Comparison of ENCODE assay signal across 17 mouse cellular contexts in the genomic region with DNA sequence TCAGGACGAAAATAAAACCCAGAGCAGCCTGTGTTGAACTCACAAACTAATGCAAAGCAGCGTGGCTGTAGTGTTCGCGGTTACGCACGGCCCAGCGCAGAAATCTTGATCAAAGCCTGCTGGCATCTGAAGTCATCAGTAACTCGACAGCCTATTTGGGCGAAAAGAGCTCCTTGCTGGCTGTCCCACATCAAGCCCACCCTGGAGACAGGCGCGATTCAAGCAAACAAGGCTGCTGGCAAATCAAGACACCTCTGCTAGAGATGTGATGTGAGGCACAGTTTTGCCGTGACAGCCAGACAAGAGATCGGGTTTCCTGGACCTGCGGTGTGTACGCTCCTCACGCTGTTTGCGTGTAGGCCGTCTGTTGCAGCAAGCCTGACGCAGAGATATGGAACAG.
DNase-seq lines count a peak whose midpoint lies in the region; ATAC-seq and TF ChIP-seq lines count a peak whose summit lies in the region.
"Had no signal": no experiment of that assay in that cellular context is flagged by ENCODE, and none has a peak within 500 bp of the region (broad histone marks: within the 10 kb centered on the region; RNA-seq: fewer than 3 reads in every experiment).

No protein-coding gene starts in this region.

- no peak for TF ChIP-seq CTCF in E14TG2a.4 (conservative IDR thresholded peaks at IDR 0.05; ENCODE audit: low read length)
- no peak for TF ChIP-seq CTCF in left cerebral cortex, adult 2 months (IDR thresholded peaks at IDR 0.05)

- H3K4me1 ChIP-seq in heart, embryonic 14.5 days (ENCODE audit: control insufficient read depth in 2 of 2, insufficient read depth in 2 of 2, low read length in 2 of 2), result peaks cover 4 to 7% of the 10 kb centered on the region in 2 experiments; a peak in 3 of 4 replicates
- peaks cover 8% of the 10 kb centered on the region; the same call in 1 of the 2 replicates for H3K4me1 ChIP-seq in E14TG2a.4 (replicated peaks; ENCODE audit: low read depth, low read length)
- peaks cover 15% of the 10 kb centered on the region for H3K4me1 ChIP-seq in limb, embryonic 10.5 days
- H3K4me1 ChIP-seq: forebrain, embryonic 13.5 days; neural tube, embryonic 13.5 days had no signal

- H3K27me3 ChIP-seq in heart, embryonic 14.5 days (ENCODE audit: control insufficient read depth, insufficient read depth, low read length), result no peaks in the 10 kb centered on the region
- H3K27me3 ChIP-seq in E14TG2a.4 (ENCODE audit: insufficient read depth, low read length), result peaks cover 15% of the 10 kb centered on the region; the same call in 1 of the 2 replicates
- peaks cover 14% of the 10 kb centered on the region; the same call in 1 of the 2 replicates for H3K27me3 ChIP-seq in limb, embryonic 10.5 days (ENCODE audit: low read depth, poor library complexity, severe bottlenecking)
- H3K27me3 ChIP-seq: forebrain, embryonic 13.5 days; neural tube, embryonic 13.5 days had no signal

- H3K27ac ChIP-seq in heart, embryonic 14.5 days (replicated peaks in 1 of 2; ENCODE audit: control insufficient read depth in 1 of 2, insufficient read depth in 1 of 2, low read depth in 2 of 2, low read length in 2 of 2), result no peak overlapping the region
- H3K27ac ChIP-seq in limb, embryonic 10.5 days, result 0 out of 2 replicates have a peak overlapping the region, but pooled peaks have one; percentile 0
- no peak overlapping the region for H3K27ac ChIP-seq in left cerebral cortex, adult 2 months
- H3K27ac ChIP-seq: forebrain, embryonic 13.5 days; neural tube, embryonic 13.5 days had no signal

- H3K4me2 ChIP-seq in heart, embryonic 14.5 days (ENCODE audit: low read length), result peak overlapping the region; percentile 34; the same call in 1 of the 2 replicates
- H3K4me2 ChIP-seq: forebrain, embryonic 13.5 days; liver, embryonic 11.5 days; neural tube, embryonic 13.5 days had no signal

- DNase-seq in heart, adult 18-20 months, result no peak
- DNase-seq in embryo, embryonic 11 days, result peak; percentile 56
- peak; percentile 78 for DNase-seq in limb, embryonic 10.5 days (ENCODE audit: low spot score)
- DNase-seq in left cerebral cortex, adult 2 months (ENCODE audit: extremely low spot score in 1 of 2, low spot score in 2 of 2), result no peak
- no peak for DNase-seq in cerebellum, postnatal 14 days
- no peak for DNase-seq in kidney, adult 18-20 months
- DNase-seq: adrenal gland, adult 8-10 months; B cell, adult 2 months; cerebellum, adult 18-20 months; kidney, adult 9 months; retina, postnatal 1 day; thymus, adult 2 months had no signal

- intact Hi-C loops in left cerebral cortex, adult 2 months (cut with DNase I), result no loop called here

- H3K4me3 ChIP-seq in heart, embryonic 14.5 days (ENCODE audit: control insufficient read depth in 1 of 2, insufficient read depth in 1 of 2, low read depth in 1 of 2, low read length in 2 of 2), result no peak overlapping the region
- H3K4me3 ChIP-seq in E14TG2a.4 (replicated peaks; ENCODE audit: low read length), result peak overlapping the region; percentile 23; the same call in 1 of the 2 replicates
- H3K4me3 ChIP-seq in limb, embryonic 10.5 days, result peak overlapping the region; percentile 30
- no peak overlapping the region for H3K4me3 ChIP-seq in left cerebral cortex, adult 2 months
- H3K4me3 ChIP-seq: forebrain, embryonic 13.5 days; neural tube, embryonic 13.5 days had no signal

- WGBS in heart, embryonic 14.5 days, result 41% methylated on average over 19 of the region's 19 CpGs
- 27% methylated on average over 19 of the region's 19 CpGs for WGBS in limb, embryonic 10.5 days

- ATAC-seq in heart, embryonic 14.5 days (ENCODE audit: insufficient number of reproducible peaks, insufficient read depth, low FRiP score, low read depth), result no peak
- ATAC-seq: forebrain, embryonic 13.5 days had no signal

- H3K9ac ChIP-seq in heart, embryonic 14.5 days (ENCODE audit: low read length), result no peak overlapping the region
- H3K9ac ChIP-seq: forebrain, embryonic 13.5 days; neural tube, embryonic 13.5 days had no signal

- H3K9me3 ChIP-seq in heart, embryonic 14.5 days (ENCODE audit: control insufficient read depth, low read length), result peaks cover 3% of the 10 kb centered on the region; the same call in 1 of the 2 replicates
- H3K9me3 ChIP-seq in E14TG2a.4 (ENCODE audit: low read length), result peaks cover 12% of the 10 kb centered on the region
- H3K9me3 ChIP-seq in limb, embryonic 10.5 days (replicated peaks), result no peaks in the 10 kb centered on the region

- no peaks in the 10 kb centered on the region for H3K36me3 ChIP-seq in heart, embryonic 14.5 days (ENCODE audit: control insufficient read depth, insufficient read depth, low read length)
- no peaks in the 10 kb centered on the region for H3K36me3 ChIP-seq in E14TG2a.4 (ENCODE audit: insufficient read depth, low read length)
- no peaks in the 10 kb centered on the region for H3K36me3 ChIP-seq in limb, embryonic 10.5 days
- H3K36me3 ChIP-seq: neural tube, embryonic 13.5 days had no signal

Comparison
In these comparisons a context has a peak if more than half of its experiments do, and no peak if none do; other contexts are left out.
1. H3K4me3 ChIP-seq: peak in E14TG2a.4 (single experiment) and limb, embryonic 10.5 days (single experiment); none in heart, embryonic 14.5 days (0 of 2) and left cerebral cortex, adult 2 months (single experiment).
2. DNase-seq: peak in embryo, embryonic 11 days (single experiment) and limb, embryonic 10.5 days (single experiment); none in heart, adult 18-20 months (0 of 2), left cerebral cortex, adult 2 months (0 of 2), cerebellum, postnatal 14 days (0 of 2) and kidney, adult 18-20 months (single experiment).